Mouse (Mus musculus) left cerebral cortex, adult 8-10 months (tissue): ENCODE measurements around the gene Tex29. TPM values are rescaled to one million over a fixed set of nuclear protein-coding genes. Genes with fewer than 3 reads are reported as not detected.
"Not testable (repeated sequence)": the region's sequence is repeated elsewhere in the genome, so short reads cannot be mapped to it uniquely, and the experiment has no call there.

ENCODE experiments used
- DNase-seq, 2 experiments: peaks; one replicate each; pipeline ENCODE4 v3.0.0; 2022; ENCODE audit warnings: low spot score in 2 of 2
- total RNA-seq, 4 experiments: library from RNA; stranded (reverse); gene quantifications; 2 replicates each; pipeline ENCODE4 v1.2.4; 2022

The Tex29 gene
- total RNA-seq, 4 experiments from 2014 or later = not detected

DNA sequence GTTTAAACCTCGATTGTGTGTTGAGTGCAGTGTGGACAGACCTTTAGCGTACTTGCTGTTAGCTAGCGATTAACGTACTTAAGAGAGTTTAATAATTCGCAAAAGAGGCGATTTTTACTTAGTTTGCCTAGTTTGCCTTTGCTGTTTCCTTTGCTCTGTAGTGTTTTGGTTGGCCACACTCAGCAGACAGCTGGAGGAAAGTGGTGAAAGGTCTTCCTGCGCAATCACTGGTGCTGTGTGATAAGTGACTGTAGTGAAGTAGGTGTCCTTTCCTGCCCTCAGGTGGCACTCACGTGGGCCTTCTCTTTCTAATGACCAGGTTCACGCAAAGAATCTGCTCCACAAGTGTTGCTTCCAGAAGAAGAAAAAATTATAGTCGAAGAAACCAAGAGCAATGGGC, 9.1 kb upstream of the Tex29 start:
- no peak for DNase-seq

DNA sequence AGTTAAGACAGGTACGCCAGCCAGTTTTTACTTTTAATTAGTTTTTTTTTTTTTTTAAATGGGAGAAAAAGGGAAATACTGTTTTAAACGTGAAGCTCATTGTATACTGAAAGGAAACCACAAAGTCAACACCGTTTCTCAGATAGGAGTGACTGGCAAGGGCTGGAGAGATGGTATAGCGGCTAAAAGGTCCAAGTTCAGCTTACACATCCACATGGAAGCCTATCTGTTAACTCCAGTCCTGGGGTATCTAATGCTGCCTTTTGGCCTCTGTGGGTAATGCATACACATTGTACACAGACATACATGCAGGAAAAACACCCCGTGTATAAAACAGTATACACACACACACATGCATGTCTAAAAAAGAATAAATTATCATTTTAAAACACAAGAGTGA, 8.3 kb upstream of the Tex29 start:
- DNase-seq = no peak

DNA sequence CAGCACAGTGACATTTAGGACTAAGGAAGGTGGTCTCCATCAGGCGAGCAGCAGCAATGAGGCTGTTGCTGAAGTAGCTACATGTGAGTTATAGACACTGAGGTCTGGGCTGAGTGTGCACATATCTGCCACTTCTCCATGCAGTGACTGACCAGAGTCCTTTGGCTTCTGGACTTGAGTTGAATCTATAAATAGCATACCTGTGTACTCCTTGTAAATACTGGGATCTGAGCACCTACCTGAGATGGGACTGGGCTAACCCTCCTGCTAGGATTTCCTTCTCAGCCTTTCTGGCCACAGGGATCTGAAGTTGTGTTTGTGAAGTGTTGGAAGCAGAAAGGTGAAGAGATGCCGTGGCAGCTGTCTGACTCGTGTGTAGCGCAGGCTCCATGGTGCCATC, 7.1 kb upstream of the Tex29 start:
- no peak for DNase-seq

- DNase-seq = no peak
Measured at GRCm38 (mm10) chr8:11834200-11834599, 6.1 kb upstream of the Tex29 start.

DNA sequence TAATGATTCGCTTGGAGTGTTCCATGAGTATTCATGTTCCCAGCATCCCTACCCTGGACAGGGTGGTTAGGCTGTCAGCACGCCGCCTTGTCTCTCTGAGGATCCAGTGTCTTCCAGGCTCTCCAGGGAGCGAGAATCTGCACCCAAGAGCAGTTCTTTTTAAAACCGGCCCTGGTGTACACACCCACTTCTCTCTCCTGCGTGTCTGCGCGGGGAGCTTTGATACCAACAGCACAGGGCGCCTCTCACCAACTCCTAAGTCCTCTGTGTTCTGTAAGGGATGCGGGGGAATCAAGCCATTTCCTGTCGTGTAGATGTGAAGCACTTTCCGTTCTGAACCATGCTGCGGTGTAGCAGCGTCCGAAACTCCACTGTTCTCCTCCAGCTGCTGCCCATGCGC, 5.6 kb upstream of the Tex29 start:
- no peak for DNase-seq

- DNase-seq = no peak
Measured at GRCm38 (mm10) chr8:11841571-11841970, 1.3 kb downstream of the Tex29 start.

GRCm38 (mm10) chr8:11842757-11843156, 2.5 kb downstream of the Tex29 start:
- DNase-seq = no peak

- no peak for DNase-seq
Measured at GRCm38 (mm10) chr8:11843677-11844315, 3.5 kb downstream of the Tex29 start.

GRCm38 (mm10) chr8:11844316-11844685, 4.0 kb downstream of the Tex29 start:
- no peak for DNase-seq

DNA sequence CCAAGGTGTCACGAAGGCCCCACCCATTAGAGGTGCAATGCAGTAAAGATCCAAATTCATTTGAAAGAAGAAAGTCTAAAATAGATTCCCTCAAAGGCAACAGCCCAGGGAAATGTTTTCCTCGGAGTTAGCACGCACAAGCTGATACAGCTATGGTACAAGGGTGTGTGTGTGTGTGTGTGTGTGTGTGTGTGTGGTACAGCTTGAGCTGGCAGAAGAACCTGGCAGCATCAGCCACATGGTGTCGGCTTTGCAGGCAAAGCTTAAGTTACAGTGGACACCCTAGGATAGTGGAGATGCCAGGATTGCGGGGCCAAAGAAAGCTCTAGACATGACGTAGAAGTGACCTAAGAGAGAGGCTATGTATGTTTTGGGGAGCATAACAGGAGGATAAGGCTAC, 6.5 kb downstream of the Tex29 start:
- no peak for DNase-seq

DNA sequence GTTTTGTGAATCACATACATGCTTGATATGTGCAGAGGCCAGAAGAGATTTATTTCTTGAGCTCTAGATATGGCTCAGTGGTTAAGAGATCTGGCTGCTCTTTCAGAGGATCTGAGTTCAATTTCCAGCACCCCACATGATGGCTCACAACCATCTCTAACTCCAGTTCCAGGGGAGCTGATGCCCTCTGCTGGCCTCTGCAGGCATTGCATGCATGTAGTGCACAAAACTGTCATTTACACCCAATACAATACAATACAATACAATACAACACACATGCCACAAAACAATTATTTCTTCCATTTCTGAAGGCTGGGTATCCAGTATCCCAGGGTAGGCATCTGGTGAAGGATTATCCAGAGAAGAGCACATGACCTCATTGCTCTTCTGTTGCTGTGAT, 27.6 kb downstream of the Tex29 start:
- no peak for DNase-seq

- DNase-seq = not testable (repeated sequence)
Measured at GRCm38 (mm10) chr8:11874227-11874626, 34.0 kb downstream of the Tex29 start.

DNA sequence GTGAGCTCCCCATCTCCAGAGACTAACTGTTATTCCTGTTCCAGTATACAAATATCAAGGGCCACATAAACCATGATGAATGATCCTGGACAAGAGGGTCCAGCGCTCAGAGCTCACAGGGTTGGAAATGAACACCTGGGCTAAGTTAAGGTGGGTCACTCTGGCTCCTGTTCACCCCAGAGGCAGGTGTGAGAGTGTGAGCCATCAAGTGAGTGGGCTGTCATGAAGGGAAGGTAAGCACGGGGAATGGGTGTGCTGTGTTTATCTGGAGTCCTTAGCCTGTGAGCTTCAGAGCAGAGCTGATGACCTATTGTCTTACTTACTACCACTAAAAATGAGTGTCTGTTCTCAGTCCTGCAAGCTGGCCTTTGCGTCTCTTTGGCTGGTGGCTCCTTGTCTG, 44.4 kb downstream of the Tex29 start:
- no peak for DNase-seq

GRCm38 (mm10) chr8:11885881-11886699, 45.8 kb downstream of the Tex29 start:
- no peak for DNase-seq

DNA sequence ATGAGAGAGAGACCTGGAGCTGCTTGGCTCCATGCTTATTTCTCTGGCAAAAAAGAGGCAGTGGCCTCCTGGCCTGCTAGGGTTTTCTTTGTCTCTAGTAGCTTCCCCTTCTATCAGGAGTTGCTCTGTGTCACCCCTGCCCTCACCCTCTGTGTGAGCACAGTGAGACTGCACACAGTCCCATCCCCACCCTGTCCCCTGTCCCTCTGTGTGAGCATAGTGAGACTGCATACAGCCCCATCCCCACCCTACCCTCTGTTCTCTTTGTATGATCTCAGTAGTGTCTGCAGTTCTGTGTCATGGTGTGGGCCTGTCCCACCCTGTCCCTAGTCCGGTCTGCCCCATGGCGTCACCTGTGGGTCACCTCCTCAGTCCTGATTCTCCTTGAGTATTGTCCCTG, 46.5 kb downstream of the Tex29 start:
- no peak for DNase-seq

GRCm38 (mm10) chr8:11889156-11890018, 49.1 kb downstream of the Tex29 start:
- no peak for DNase-seq

GRCm38 (mm10) chr8:11892756-11893155, 52.5 kb downstream of the Tex29 start:
- DNase-seq = no peak

DNA sequence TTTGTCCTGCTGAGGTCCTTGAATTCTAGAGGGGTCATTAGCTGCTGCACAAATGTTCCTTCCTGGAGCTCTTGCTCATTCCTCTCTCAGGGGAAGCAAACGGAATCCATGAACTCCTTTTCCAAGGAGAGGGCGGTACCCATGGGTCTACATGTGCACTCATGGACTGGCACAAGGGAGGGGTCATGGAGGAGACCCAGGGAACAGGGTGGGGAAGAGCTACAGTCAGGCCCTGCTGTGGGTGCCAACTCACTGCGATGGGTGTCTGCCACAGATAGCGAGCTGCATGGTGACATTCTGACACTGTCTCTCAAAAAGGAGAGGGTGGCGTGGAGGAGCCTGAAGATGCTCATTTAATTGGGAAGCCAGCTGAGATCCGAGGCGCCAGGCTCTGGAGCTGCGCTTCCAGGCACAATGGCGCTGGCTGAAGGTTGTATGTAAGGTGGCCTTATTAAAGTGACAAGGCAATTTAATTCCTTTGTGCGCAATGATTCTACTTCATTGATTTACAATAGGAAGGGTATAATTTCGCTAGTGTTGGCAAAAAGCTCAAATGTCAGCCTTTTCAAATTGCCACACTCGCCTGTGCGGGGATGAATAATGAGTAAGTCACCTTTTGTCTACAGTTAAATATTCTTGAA, 55.9 kb downstream of the Tex29 start:
- no peak for DNase-seq

DNA sequence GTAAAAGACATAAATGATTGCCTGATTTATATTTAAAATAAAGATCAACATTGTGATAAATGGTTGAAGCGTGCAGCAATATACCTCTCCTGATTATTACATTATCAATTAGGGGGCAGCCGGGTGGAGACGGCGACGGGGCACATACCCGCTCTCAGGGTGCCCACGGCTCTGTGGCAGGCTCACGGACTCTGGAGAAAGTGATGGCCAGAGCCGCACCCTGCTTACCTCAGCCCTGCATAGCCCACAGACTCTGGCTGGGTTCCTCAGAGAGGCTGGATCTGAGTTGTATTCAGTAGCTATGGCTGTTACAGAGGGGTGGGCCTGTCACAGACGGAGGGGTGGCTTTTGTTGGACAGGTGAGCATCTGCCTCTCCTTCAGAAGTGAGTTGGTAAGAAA, 56.4 kb downstream of the Tex29 start:
- no peak for DNase-seq

DNA sequence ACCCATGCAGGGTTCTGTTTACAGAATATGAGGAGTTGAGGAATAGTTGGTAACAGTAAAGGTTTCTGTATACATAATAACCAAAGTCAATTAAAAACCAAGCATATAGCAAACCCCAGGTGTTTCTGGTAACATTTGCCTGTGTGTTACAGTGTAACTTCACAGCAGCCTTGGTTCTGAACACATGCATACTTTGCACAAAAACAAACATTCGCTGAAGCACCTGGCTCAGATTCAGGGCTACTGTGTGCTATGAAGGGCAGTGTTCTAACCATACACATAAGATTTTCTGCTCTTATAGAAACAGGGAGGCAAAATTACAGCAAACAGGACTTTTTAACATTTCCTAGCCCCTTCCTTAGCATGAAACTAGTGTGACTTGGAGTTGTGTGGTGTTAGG, 58.5 kb downstream of the Tex29 start:
- no peak for DNase-seq
